Mouse (Mus musculus): ENCODE measurements at regions not wholly inside any gene's neighbourhood (a gene's known extent, or its start where the extent isn't known, plus 50 kb on each side); places are given as distances from the start of the nearest gene placed in this dataset.

DNA sequence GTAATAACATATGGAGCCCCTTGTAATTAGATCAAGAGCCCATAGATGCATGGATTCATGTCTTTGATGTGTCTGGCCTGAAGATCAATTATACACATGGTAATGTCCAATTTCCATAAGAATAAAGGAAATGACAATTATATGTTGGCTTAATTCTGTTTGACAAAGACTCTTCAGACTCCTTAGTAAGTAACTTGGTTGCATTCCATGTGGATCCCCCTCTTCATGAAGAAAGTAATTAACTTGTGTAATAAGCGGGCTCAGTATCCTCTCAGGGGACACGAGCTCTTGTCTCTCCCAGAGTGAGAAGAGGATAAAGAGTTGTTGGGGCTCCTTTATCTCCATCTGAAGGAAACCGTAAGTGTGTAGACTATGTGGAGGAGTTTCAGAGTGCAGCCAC, 284.3 kb downstream of the Efnb2 start:
- no peak for ATAC-seq

DNA sequence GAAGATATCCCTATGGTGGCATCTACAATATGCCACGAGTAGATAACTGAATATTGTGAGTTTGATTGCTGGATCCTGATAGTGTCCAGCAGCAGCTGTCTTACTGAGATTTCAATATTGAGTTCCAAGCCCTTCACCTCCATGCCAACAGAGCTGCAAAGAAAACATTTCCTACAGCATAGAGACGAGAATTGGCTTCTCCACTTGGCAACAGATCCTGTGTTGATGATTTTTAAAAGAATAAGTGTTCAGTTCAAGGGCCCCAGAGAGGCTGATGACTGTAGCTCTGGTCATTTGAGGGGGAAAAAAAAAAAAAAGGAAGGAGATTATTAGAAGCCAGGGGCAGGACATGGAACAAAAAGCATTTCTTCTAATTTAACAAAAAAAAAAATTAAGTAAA, 284.7 kb downstream of the Efnb2 start:
- ATAC-seq, result no peak

DNA sequence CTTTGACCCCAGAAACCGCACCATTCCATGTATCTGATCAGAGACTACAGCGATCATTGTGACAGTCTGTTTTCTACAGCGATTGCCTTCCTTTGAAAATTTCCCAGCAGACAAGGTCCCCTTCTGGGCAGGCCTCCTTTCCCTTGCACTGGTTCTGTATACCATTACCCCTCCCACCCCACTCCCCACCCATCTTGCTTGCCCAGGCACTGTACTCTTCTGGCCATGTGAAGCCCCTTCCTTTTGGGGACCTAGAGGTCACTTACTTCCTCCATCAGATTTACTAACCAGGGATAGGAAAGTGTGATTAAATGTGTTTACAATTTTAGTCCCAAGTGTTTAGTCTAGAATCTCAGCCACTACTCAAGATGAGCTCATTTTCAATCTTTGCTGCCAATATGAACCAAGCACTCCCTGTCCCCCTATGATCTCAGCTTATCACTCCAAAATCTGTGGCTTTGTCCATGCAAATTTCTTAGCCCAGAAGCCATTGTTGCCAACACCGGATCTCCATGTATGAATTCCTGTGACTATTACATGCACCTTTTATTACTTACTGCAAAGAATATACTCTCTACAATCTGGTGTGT, 293.7 kb downstream of the Efnb2 start:
- no peak for ATAC-seq

DNA sequence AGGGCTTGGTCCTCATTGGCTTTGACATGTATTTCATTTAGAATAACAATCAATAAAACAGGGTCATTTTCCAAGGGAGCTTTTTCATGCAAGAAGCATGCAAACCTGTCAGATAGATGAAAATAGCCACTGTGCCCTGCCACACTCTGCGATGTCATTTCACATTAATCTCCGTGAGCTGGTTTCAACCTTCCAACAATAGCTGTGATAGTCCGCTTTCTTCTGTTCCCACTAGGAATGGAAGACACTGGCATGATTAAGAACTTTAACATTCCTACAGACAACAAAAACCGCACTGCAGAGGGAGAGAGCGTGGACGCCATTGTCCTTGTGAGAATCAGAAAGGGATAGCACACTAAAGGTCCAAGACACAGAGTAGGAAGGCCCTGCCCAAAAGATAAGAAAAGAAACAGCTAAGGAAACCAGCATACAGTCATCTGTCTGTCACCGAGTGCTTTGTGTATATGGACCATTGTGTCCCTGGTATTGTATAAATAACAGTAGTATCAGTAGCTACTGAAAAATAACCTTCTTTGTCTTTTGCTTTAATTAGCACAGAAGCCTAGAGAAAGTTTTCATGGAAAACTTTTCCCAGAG, 299.0 kb downstream of the Efnb2 start:
- ATAC-seq, result no peak

DNA sequence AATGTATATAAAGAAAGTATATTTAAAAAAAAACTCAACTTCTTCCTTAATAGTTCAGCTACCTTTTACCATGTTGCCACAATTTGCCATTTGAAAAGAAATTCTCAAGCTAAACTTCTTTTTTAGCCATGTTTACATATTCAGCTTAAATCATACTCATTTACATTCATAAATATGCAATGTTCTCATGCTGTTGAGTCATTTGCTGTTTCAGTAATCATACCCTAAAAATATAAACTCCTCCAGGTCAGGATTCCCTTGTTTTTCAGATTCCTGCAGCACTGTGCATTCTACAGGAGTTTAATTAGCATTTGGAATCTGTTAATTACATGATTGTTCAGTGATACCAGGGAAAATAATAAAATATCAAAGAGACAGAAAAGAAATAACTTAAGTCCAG, 300.5 kb downstream of the Efnb2 start:
- ATAC-seq, result no peak

DNA sequence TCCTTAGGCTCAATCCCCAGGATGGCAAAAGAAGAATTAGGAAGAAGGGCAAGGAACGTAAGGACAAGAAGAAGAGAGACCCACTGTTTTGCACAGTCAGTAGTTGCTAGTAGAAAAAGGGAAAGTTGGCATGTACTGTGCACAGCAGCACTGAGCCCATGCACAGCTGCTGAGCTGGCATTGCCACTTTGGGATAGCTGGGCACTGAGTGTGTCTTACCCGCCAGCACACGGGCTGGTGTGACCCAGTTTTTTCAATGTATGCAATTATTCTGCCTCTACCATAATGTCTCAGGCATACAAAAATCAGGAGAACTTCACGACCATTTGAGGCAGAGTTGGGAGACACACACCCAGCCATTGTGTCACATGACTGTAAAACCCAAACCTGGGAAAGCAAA, 306.1 kb downstream of the Efnb2 start:
- ATAC-seq, result no peak

DNA sequence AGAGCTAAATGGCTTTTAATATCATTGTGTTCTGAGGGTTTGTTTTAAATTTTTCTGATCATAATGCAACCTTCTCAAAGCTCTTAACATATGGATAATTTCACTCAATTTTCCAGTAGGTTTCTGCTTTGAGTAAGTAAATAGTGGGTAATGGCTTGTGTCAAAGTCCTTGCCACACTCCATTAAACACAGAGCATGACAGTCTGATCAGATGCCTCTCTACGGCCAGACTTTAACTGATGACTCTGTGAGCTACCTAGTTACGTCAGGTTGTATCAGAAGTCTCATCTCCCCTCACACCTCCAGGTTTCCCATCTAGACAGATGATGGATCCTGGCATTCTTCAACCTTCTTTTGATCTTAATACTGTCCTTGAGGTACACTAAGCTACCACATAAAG, 316.4 kb downstream of the Efnb2 start:
- no peak for ATAC-seq

DNA sequence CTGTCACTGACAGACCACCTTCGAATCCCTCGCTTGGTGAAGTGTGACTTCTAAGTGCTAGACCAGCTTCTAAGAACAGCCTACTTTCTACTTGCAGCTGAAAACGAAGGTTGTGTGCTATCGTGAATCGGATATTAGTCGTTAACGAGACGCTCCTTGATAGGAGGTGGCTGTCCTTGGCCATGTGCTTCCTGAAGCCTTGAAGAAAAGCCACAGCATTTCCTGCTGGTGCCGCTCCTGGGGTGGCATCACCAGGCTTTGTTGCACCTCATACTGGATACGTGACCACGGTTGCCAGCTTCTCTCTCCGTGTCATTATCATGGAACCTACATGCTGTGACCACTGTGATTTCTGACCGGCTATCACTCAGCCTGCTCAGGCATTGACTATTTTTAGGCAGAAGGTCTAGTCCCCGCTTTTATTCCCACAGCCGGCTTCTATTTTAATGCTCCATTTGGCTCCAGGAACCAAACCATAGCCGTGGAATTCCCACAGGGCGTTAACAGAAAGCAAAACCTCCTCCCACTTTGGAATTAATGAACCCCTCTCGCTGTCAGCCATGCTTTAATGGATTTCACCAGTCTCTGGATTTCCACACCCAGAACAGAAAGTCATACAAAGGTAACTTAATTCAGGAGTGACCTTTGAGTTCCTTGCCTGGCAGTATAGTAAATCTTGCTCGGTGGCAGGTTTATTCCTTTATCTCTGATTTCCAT, 325.6 kb downstream of the Efnb2 start:
- ATAC-seq, result no peak

DNA sequence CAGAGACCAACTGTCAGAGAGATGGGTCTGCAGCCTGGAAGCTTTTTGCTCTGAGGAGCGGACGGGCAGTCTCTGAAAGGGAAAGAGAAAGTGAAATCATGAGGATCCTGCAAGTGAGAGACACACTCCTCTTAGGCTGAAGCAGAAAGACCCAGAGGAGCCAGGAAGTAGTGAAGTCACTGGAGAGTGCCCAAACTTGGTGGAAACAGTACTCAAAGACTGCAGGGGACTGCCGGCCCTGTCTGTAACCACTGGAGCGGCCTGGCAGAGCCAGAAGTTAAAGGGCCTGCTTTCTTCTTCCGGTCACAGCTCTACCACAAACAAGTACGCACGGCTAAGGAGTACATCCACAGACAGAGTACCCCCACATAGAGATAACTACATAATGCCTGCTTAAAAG, 326.5 kb downstream of the Efnb2 start:
- peak; percentile 89 for ATAC-seq

DNA sequence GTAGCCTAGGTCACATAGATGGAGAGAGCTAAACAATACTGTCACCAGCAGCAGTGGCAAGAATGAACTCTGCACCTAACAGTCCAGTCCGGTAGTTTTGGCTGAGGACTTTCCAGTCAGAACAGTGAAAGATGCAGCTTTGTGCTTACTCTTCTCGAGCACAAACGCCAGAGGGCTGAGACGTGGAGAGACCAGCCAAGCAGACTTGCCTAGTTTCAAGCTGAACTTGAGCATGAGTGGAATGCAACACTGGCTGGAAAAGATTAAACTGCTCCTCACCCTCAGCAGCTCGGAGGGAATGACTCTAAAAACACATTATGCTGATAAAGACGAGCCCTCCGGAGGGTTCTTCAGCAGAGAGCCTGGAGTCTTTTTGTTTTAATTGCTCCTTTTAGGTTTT, 329.8 kb downstream of the Efnb2 start:
- ATAC-seq, result no peak

DNA sequence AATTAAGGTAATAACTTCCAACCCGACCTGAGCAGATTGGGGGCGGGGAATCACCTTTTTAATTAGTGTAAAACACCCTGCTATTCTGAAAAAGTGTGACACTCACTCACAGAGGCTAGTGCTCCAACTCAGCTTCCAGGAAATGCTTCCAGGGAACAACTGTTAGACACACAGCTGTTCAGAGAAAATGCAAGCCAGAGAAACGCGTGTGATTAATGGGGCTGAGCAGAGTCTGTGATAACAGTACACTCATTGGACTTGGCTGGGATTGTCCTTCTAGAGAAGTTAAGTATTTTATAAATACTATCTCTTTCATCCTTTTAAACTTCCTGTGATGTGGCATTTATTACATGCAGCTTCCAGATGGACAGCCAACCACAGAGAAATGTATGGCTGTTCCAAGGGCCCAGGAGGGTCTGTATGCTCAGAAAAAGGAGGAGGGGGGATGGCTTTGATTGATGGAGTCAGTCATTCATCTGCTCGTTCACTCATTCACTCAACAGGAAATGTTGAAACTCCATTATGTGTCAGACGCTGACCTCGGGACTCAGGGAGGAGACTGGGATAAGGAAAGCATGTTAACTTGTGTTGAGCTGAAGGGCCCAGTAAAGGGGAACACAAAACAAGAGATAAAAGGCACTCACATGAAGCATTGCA, 332.9 kb downstream of the Efnb2 start:
- ATAC-seq, result no peak

DNA sequence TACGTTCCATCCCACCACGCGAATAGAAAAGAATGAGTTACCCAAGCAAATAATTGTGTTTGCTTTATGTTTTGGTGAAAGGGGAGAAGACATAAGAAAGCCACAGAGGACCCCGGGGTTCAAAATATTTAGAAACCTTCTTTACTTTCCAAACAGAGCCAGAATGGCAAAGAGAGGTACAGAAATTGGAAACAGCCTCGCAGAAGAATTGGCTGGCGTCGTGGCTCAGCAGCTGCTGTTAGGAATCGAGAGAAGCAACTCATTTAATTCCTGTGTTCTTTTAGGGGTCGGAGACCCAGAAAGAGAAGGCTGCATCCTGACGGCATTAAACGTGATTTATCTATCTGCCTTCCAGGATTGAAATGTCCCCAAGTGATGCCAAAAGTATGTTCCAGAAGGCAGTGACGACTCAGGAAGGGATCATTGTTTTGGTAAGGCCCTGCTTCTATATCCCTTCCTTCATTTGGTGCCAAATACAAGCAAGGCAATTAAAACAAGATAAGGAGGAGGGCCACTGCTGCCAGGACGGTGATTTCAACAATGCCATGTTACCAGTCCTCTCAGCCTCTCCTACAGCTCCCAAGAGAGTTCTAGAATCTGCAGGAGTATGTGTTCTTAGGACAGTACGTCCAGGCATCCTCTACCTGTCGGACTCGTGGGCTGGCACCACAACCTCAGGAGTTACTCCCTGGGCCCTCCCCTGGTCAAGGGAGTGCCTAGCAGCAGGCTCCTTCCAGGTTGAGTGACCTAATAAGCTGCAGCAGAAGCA, 334.8 kb downstream of the Efnb2 start:
- ATAC-seq, result no peak

DNA sequence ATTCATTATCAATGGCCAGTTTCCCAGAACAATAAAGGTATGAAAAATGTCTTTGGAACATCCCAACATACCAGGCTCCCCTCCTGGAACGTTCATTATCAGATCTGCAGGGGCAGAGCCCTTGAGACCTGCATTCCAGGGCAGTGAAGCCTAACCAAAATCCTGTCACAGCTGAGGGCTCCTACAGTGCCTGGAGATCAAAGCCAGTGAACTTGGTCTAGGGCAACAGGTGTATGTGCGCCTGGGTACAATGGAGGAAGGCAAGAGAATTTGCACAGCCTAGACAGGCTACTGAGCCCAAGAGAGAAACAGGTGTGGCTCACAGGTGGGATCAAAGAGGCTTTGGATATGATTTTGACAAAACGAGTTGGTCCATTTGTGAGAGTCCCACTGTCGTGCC, 335.6 kb downstream of the Efnb2 start:
- no peak for ATAC-seq

DNA sequence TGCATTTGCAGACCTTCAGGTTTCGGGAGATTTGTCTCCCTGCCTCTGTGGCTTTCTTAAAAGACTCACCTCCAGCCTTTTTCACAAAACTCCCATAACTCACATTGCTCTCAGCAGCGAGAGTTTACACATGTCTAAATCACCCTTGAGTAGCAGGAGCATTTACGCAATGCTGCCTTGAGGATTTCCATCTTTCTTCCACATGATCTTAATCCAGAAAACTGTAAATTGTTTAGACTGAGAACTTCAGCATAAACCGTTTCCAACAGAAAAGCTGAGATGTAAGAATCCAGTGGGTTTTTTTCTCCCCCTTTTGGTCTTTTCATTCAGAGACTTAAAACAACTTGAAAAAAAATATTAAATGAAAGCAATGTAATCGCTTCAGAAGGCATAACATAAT, 336.5 kb downstream of the Efnb2 start:
- ATAC-seq, result no peak

DNA sequence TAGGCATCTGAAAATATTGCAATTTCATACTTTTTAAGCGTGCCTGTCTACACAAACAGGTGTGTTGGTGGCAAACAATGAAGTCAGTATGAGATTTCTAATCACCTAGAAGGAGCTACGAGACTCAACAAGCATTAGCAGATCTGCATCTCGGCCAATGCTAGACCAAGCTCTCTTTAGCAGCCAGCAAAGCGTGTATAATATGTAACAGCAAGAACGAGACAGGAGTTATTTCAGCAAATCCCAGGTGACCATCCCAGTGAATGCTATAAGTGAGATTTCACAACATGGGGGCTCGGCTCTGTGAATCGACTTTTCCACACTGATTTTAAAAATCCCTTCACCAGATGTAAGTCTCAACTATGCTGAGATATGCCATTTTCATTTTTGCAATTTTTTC, 352.8 kb downstream of the Efnb2 start:
- ATAC-seq, result no peak

DNA sequence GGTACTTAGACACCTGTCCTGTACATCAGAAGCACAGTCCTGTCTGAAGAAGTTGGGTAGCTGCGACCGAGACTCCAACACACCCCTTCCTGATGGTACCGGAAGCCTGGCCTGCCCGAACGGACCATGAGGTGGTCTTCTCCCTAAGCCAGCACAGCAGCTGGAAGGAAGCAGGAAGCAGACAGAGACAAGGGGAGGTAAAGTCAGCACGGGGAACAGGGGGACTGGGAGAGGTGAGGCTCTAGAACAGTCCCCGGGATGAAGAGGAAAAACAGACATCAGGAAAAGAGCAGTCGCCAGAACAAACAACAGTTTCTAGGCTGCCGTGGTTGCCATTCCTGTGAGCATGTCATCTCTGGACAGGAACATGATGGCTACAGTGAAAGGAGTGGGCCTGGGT, 353.6 kb downstream of the Efnb2 start:
- ATAC-seq, result no peak

DNA sequence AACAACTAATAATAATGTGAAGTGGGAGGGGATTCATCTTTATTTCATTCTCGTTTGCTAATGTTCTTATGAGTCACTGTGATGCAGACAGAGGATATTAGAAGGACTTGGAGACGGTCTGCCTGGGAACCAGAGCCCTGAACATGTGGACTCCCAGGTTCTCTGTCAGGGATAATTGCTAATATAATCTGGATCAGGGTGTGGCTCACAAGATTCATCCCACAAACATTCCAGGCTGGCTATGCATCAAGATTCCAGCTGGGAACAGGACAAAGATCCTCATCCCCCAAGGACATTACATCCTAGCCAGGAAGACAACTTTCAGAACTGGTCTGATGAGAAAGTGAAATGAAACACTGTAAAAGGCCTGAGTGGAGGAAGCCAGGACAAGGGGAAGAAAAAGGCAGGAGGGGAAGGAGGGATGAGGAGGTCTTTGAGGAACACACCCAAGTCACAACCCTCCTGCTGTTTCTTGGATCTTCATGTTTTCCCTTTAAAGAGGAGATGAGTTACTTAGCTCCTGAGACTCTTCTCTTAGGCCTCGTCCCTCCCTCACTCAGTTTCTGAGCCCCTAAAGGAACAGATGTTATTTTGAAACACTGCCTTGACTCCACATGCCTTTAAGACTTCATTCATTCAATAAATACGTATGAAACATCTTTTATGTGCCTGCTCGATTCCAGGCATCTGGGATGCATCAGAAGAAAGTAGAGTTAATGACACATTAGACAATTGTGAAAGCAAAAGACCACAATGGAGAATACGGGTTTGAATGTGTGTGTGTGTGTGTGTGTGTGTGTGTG, 360.9 kb downstream of the Efnb2 start:
- ATAC-seq, result no peak

DNA sequence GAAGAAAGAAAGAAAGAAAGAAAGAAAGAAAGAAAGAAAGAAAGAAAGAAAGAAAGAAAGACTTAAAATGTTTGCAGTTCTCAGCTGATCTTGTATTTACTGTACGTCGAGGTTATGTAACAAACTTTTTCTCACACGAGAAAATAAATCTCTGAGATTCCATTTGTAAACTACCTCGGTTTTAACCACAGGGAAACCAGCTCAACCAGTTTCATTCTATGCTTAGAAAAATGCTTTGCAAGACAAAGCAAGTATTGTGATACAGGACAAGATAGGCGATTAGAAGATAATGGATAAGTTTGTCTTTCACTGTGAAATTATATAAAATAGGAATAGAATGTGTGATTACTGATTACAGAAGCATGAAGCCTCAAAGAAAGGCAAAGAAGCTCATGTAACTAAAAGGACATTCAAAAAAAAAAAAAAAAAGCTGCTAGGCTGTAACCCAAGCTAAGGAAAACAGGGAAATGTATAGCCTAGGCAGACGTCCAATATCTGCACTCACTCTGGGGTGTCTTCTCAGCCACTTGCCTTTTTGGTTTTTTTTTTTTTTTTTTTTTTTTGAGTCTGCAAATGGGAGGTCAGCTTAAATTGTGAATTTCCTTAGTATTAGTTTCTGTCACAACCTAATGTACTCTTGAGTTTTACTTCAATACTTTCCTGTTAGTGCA, 368.3 kb downstream of the Efnb2 start:
- ATAC-seq, result no peak

DNA sequence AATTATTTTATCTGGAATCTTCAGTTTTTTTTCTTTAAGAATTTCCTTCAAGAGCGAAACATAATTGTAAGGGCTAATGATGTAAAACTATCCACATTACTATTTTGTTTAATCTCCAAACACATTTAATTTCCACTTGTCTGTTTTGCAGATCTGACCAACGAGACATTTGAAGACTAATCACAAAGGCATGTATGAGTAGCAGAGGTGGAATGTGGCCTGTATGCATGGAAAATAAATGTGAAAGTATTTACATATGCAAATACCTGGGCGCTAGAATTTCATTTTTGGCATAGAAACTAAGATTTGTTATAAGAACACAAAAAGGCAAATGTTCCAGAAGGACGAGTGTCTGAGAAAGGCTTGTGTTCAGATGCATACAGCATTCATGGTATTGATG, 375.2 kb downstream of the Efnb2 start:
- ATAC-seq, result no peak

DNA sequence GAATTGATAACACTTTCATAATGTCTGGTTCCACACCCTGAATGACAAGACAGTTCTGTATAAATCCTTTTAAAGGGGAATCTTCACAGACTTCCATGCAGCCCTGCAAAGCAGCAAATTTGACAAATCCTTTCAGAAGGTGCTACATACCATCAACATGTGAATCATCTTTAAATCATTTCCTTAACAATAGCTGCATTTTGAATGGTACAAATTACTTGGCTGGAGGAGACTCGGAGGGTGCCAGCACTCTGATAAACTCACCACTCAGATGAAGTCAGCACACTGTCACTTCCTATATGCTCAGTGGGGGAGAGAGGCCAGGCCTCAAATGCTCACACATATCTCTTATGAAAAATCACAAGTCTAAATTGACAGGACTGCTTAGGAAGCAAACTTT, 386.1 kb downstream of the Efnb2 start:
- no peak for ATAC-seq

DNA sequence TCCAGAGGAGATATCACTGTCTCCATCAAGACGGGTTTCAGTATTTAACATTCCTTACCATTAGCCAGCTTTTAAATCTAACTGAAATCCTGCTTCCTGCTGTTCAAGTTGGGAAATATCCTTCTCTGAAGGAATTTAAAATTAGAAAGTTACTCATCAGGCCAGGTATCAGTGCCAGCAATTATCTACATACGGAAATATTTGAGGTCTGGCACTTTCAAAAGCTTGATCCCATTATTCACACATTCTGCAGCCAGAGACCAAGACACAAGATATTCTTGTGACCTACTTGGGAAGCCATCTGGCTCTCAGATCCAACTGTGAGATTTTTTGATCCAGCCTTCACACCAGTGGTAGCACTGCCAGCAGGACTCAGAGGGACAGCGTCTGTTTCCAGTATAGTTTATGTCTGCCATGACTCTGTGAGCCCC, 386.8 kb downstream of the Efnb2 start:
- no peak for ATAC-seq

DNA sequence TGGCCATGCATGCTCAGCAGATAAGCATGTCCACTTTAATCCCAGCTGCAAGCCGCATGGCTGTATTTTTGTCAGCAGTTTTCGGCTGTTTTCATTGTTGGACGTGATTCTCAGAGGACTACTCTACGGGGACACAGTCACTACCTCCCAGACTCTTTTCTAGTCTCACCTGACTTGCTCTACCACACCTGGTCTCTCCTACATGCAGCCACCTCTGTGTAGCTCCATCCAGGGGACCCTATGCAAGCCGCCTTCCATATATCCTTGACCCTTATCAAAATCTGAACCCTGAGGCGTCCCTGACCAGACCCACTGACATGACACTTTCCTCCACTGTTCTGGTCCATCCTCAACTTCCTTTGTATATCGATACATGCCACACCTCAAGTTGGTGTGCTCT, 402.2 kb downstream of the Efnb2 start:
- ATAC-seq, result no peak

Measured in CD4-positive, CD25-positive, alpha-beta regulatory T cell, adult 4 months (primary cell).